Mouse (Mus musculus) heart, adult 8-10 months (tissue): ENCODE data around the gene Tmem229b. TPM values are rescaled to one million over a fixed set of nuclear protein-coding genes. Genes with fewer than 3 reads are reported as not detected.

ENCODE experiments used
- total RNA-seq, 4 experiments: library from RNA; stranded (reverse); gene quantifications; 2 replicates each; pipeline ENCODE4 v1.2.4; 2022

Tmem229b gene
- total RNA-seq, 4 experiments from 2014 or later, result 2.3 to 4.4 (median 2.9) TPM

Other genes starting within 250 kb of the Tmem229b start
- 10 to 100 TPM; 73.6 to 82.4 (median 74.8) TPM for gene Atp6v1d, start 146.0 kb downstream of the Tmem229b start, total RNA-seq
- 10 to 100 TPM; 35.0 to 50.0 (median 45.0) TPM for gene Eif2s1, start 145.8 kb downstream of the Tmem229b start, total RNA-seq
- gene Plek2, start 100.7 kb downstream of the Tmem229b start, total RNA-seq, result under 1 TPM in 3 of 4 experiments, not detected in 1; 0.22 to 0.49 (median 0.38) TPM
- gene Plekhh1, start 21.5 kb upstream of the Tmem229b start, total RNA-seq, result 1 to 10 TPM in 2 of 4 experiments, under 1 TPM in 2; 0.87 to 2.8 (median 1.4) TPM
- 1 to 10 TPM; 2.6 to 4.7 (median 3.5) TPM for gene Pigh, start 82.0 kb upstream of the Tmem229b start, total RNA-seq
- gene Arg2, start 123.2 kb upstream of the Tmem229b start, total RNA-seq, result under 1 TPM in 1 of 4 experiments, not detected in 3; 0.17 TPM
- 100 to 1,000 TPM; 106 to 116 (median 110) TPM for gene Vti1b, start 165.0 kb upstream of the Tmem229b start, total RNA-seq
- gene Rdh11, start 184.7 kb upstream of the Tmem229b start, total RNA-seq, result 1 to 10 TPM; 1.6 to 2.6 (median 2.2) TPM
- under 1 TPM in 1 of 4 experiments, not detected in 3; 0.37 TPM for gene Rdh12, start 201.3 kb upstream of the Tmem229b start, total RNA-seq